ENCODE assay signal across 25 mouse cellular contexts in genomic region chr8:110897495-110897894, GRCm38 (mm10). TPM values are rescaled to one million over a fixed set of nuclear protein-coding genes. Genes with fewer than 3 reads are reported as not detected.
DNase-seq lines count a peak whose midpoint lies in the region; ATAC-seq and TF ChIP-seq lines count a peak whose summit lies in the region.
"Had no signal": no experiment of that assay in that cellular context is flagged by ENCODE, and none has a peak within 500 bp of the region (broad histone marks: within the 10 kb centered on the region; RNA-seq: fewer than 3 reads in every experiment).

No protein-coding gene starts in this region.

- no peak overlapping the region for H3K4me3 ChIP-seq in cerebellum, adult 2 months (replicated peaks; ENCODE audit: insufficient read depth, low read depth, low read length)
- no peak overlapping the region for H3K4me3 ChIP-seq in neural tube, embryonic 11.5 days (ENCODE audit: low read depth, low read length)
- no peak overlapping the region for H3K4me3 ChIP-seq in neural tube, embryonic 15.5 days (replicated peaks)
- H3K4me3 ChIP-seq in MEL (ENCODE audit: control insufficient read depth in 1 of 2, insufficient read depth in 1 of 2, low read depth in 2 of 2, low read length in 2 of 2) = no peak overlapping the region
- no peak overlapping the region for H3K4me3 ChIP-seq in forebrain, embryonic 13.5 days
- H3K4me3 ChIP-seq: embryonic facial prominence, embryonic 10.5 days; embryonic facial prominence, embryonic 13.5 days; erythroblast, embryonic 14.5 days; forebrain, embryonic 12.5 days; hindbrain, embryonic 12.5 days; hindbrain, embryonic 15.5 days had no signal

- no peak for DNase-seq in cerebellum, adult 2 months
- DNase-seq in cerebellum, postnatal 10 days = no peak
- peak; percentile 8 for DNase-seq in neural tube, embryonic 11.5 days (ENCODE audit: low spot score)
- no peak for DNase-seq in MEL (ENCODE audit: low read depth, low spot score)
- no peak for DNase-seq in adrenal gland, postnatal 25 days
- DNase-seq: adrenal gland, adult 2 months; adrenal gland, postnatal 14 days; B cell, adult 2 months; cerebellum, adult 8-10 months; cerebellum, postnatal 25 days; embryo, embryonic 11 days; gastrocnemius, postnatal 10 days; heart, adult 11 months had no signal

- ATAC-seq in neural tube, embryonic 11.5 days (ENCODE audit: insufficient read depth, low FRiP score, low TSS enrichment) = no peak
- no peak for ATAC-seq in neural tube, embryonic 15.5 days (ENCODE audit: low FRiP score)
- ATAC-seq in forebrain, embryonic 13.5 days = no peak
- ATAC-seq: forebrain, embryonic 16.5 days; intestine, postnatal 0 days had no signal

- no peak overlapping the region for H3K9ac ChIP-seq in neural tube, embryonic 11.5 days (ENCODE audit: low read length)
- H3K9ac ChIP-seq in neural tube, embryonic 15.5 days (replicated peaks) = no peak overlapping the region
- H3K9ac ChIP-seq in MEL (ENCODE audit: control insufficient read depth, low read depth, low read length, poor library complexity, severe bottlenecking) = no peak overlapping the region
- H3K9ac ChIP-seq in forebrain, embryonic 13.5 days = no peak overlapping the region
- H3K9ac ChIP-seq: embryonic facial prominence, embryonic 13.5 days; forebrain, embryonic 12.5 days; hindbrain, embryonic 12.5 days; hindbrain, embryonic 15.5 days had no signal

- no peaks in the 10 kb centered on the region for H3K36me3 ChIP-seq in neural tube, embryonic 11.5 days (ENCODE audit: control insufficient read depth, insufficient read depth, low read length)
- 0 out of 2 replicates have a peak, but pooled peaks cover 18% of the 10 kb centered on the region for H3K36me3 ChIP-seq in neural tube, embryonic 15.5 days
- H3K36me3 ChIP-seq in MEL (ENCODE audit: control insufficient read depth in 1 of 2, insufficient read depth in 2 of 2, low read length in 2 of 2) = peaks cover 0 to 6% of the 10 kb centered on the region in 2 experiments; a peak in 2 of 4 replicates
- peaks cover 33% of the 10 kb centered on the region for H3K36me3 ChIP-seq in forebrain, embryonic 13.5 days (ENCODE audit: poor library complexity, severe bottlenecking)

- H3K9me3 ChIP-seq in neural tube, embryonic 11.5 days (ENCODE audit: control insufficient read depth, low read length) = no peaks in the 10 kb centered on the region
- H3K9me3 ChIP-seq in neural tube, embryonic 15.5 days (replicated peaks) = no peaks in the 10 kb centered on the region
- H3K9me3 ChIP-seq in MEL (replicated peaks; ENCODE audit: insufficient read depth, low read length) = no peaks in the 10 kb centered on the region
- no peaks in the 10 kb centered on the region for H3K9me3 ChIP-seq in forebrain, embryonic 13.5 days (replicated peaks)
- H3K9me3 ChIP-seq: embryonic facial prominence, embryonic 10.5 days; embryonic facial prominence, embryonic 13.5 days; forebrain, embryonic 12.5 days; G1E; hindbrain, embryonic 12.5 days; hindbrain, embryonic 15.5 days had no signal

- H3K4me1 ChIP-seq in cerebellum, adult 2 months (ENCODE audit: control insufficient read depth, insufficient read depth, low read length) = peaks cover 9% of the 10 kb centered on the region
- no peaks in the 10 kb centered on the region for H3K4me1 ChIP-seq in neural tube, embryonic 11.5 days (ENCODE audit: control insufficient read depth, insufficient read depth, low read length)
- peaks cover 6% of the 10 kb centered on the region for H3K4me1 ChIP-seq in neural tube, embryonic 15.5 days
- H3K4me1 ChIP-seq in MEL (ENCODE audit: control insufficient read depth in 1 of 2, insufficient read depth in 2 of 2, low read length in 2 of 2) = peaks cover 3 to 7% of the 10 kb centered on the region in 2 experiments; a peak in 2 of 4 replicates
- peaks cover 8% of the 10 kb centered on the region for H3K4me1 ChIP-seq in forebrain, embryonic 13.5 days

- H3K27me3 ChIP-seq in cerebellum, adult 2 months (ENCODE audit: control insufficient read depth, insufficient read depth, low read length) = no peaks in the 10 kb centered on the region
- no peaks in the 10 kb centered on the region for H3K27me3 ChIP-seq in neural tube, embryonic 11.5 days (ENCODE audit: control insufficient read depth, insufficient read depth, low read length)
- no peaks in the 10 kb centered on the region for H3K27me3 ChIP-seq in neural tube, embryonic 15.5 days (replicated peaks)
- H3K27me3 ChIP-seq in MEL (ENCODE audit: control insufficient read depth in 1 of 2, insufficient read depth in 2 of 2, low read length in 2 of 2) = no peaks in the 10 kb centered on the region
- H3K27me3 ChIP-seq in forebrain, embryonic 13.5 days = no peaks in the 10 kb centered on the region
- H3K27me3 ChIP-seq: embryonic facial prominence, embryonic 13.5 days; forebrain, embryonic 12.5 days; hindbrain, embryonic 12.5 days; hindbrain, embryonic 15.5 days had no signal

- TF ChIP-seq EP300 in MEL (IDR thresholded peaks at IDR 0.05; ENCODE audit: low read depth in 1 of 2, low read length in 2 of 2) = no peak

- no peak overlapping the region for H3K4me2 ChIP-seq in neural tube, embryonic 11.5 days (ENCODE audit: low read depth)
- no peak overlapping the region for H3K4me2 ChIP-seq in neural tube, embryonic 15.5 days
- no peak overlapping the region for H3K4me2 ChIP-seq in forebrain, embryonic 13.5 days
- H3K4me2 ChIP-seq: embryonic facial prominence, embryonic 13.5 days; forebrain, embryonic 12.5 days; heart, embryonic 11.5 days; hindbrain, embryonic 12.5 days; hindbrain, embryonic 15.5 days had no signal

- no peak for TF ChIP-seq POLR2A in cerebellum, adult 2 months (IDR thresholded peaks at IDR 0.05; ENCODE audit: borderline replicate concordance, insufficient read depth, low read length)
- no peak for TF ChIP-seq POLR2A in MEL (IDR thresholded peaks at IDR 0.05; ENCODE audit: control insufficient read depth in 1 of 2, insufficient read depth in 1 of 2, low read depth in 1 of 2, low read length in 2 of 2, poor library complexity in 1 of 2)

- TF ChIP-seq RAD21 in MEL (IDR thresholded peaks at IDR 0.05; ENCODE audit: low read depth, low read length) = no peak; the same call in 1 of the 2 replicates

- TF ChIP-seq CTCF in cerebellum, adult 2 months (IDR thresholded peaks at IDR 0.05; ENCODE audit: borderline replicate concordance, insufficient read depth, low read depth, low read length) = 0 out of 2 replicates have a peak, but pooled peaks have one; percentile 9
- TF ChIP-seq CTCF in MEL (IDR thresholded peaks at IDR 0.05 in 2 of 3, conservative IDR thresholded peaks at IDR 0.05 in 1 of 3; ENCODE audit: control insufficient read depth in 1 of 3, insufficient read depth in 1 of 3, low read depth in 2 of 3, low read length in 3 of 3, poor library complexity in 1 of 3, severe bottlenecking in 1 of 3) = peak in 2 of 3 experiments; percentile 20 to 25; a peak in 3 of 6 replicates

- no peak overlapping the region for H3K27ac ChIP-seq in cerebellum, adult 2 months (ENCODE audit: insufficient read depth, low read length)
- no peak overlapping the region for H3K27ac ChIP-seq in neural tube, embryonic 11.5 days (ENCODE audit: low read depth, low read length)
- no peak overlapping the region for H3K27ac ChIP-seq in neural tube, embryonic 15.5 days (replicated peaks)
- H3K27ac ChIP-seq in MEL (ENCODE audit: control insufficient read depth, low read depth, low read length) = no peak overlapping the region
- H3K27ac ChIP-seq in forebrain, embryonic 13.5 days = no peak overlapping the region
- H3K27ac ChIP-seq: embryonic facial prominence, embryonic 10.5 days; embryonic facial prominence, embryonic 13.5 days; forebrain, embryonic 12.5 days; hindbrain, embryonic 12.5 days; hindbrain, embryonic 15.5 days had no signal

- 89% methylated on average over 6 of the region's 6 CpGs for WGBS in cerebellum, adult 2 months
- WGBS in neural tube, embryonic 11.5 days = 86% methylated on average over 6 of the region's 6 CpGs
- WGBS in neural tube, embryonic 15.5 days = 93% methylated on average over 6 of the region's 6 CpGs
- WGBS in forebrain, embryonic 13.5 days = 88% methylated on average over 6 of the region's 6 CpGs

- H3K79me2 ChIP-seq in MEL (ENCODE audit: control insufficient read depth, insufficient read depth, low read length, poor library complexity) = no peaks in the 10 kb centered on the region; the same call in 1 of the 2 replicates

RNA-seq across cellular contexts. Expression of gene Fuk, which starts 4.8 kb away (rescaled TPM):
- polyA plus RNA-seq in cerebellum, adult 2 months (2012; rRNA removed) = 27.1 and 31.0 TPM in 2 replicates
- 6.4 and 7.5 TPM in 2 replicates for polyA plus RNA-seq in neural tube, embryonic 11.5 days (2014; fragmentation: Nextera tagmentation; extraction: Ambion mirVana)
- 7.3 and 7.5 TPM in 2 replicates for polyA plus RNA-seq in neural tube, embryonic 15.5 days (2015; fragmentation: Nextera tagmentation; extraction: Ambion mirVana)
- 8.3 and 9.1 TPM in 2 replicates for total RNA-seq in MEL (2012; rRNA removed)
- polyA plus RNA-seq in MEL (2012; ENCODE audit: insufficient read depth in 1 of 2, insufficient read length in 2 of 2, low read depth in 1 of 2, low replicate concordance in 2 of 2, missing spikeins in 1 of 2) = 10 to 100 TPM in 1 of 2 experiments, not detected in 1; 10.6 TPM
- total RNA-seq in adrenal gland, postnatal 25 days (2021) = 10.5 and 12.0 TPM in 2 replicates
- polyA plus RNA-seq in forebrain, embryonic 13.5 days (2015; fragmentation: Nextera tagmentation; extraction: Ambion mirVana) = 8.8 and 10.3 TPM in 2 replicates

RNA-seq across cellular contexts. Expression of gene St3gal2, which starts 22.2 kb away (rescaled TPM):
- 81.1 and 88.6 TPM in 2 replicates for polyA plus RNA-seq in cerebellum, adult 2 months (2012; rRNA removed)
- 18.2 and 19.1 TPM in 2 replicates for polyA plus RNA-seq in neural tube, embryonic 11.5 days (2014; fragmentation: Nextera tagmentation; extraction: Ambion mirVana)
- polyA plus RNA-seq in neural tube, embryonic 15.5 days (2015; fragmentation: Nextera tagmentation; extraction: Ambion mirVana) = 23.1 and 24.4 TPM in 2 replicates
- 4.0 and 5.2 TPM in 2 replicates for total RNA-seq in MEL (2012; rRNA removed)
- polyA plus RNA-seq in MEL (2012; ENCODE audit: insufficient read depth in 1 of 2, insufficient read length in 2 of 2, low read depth in 1 of 2, low replicate concordance in 2 of 2, missing spikeins in 1 of 2) = 10 to 100 TPM in 1 of 2 experiments, not detected in 1; 18.0 TPM
- total RNA-seq in adrenal gland, postnatal 25 days (2021) = 18.3 and 20.4 TPM in 2 replicates
- polyA plus RNA-seq in forebrain, embryonic 13.5 days (2015; fragmentation: Nextera tagmentation; extraction: Ambion mirVana) = 17.1 and 18.1 TPM in 2 replicates

RNA-seq across cellular contexts. Expression of gene Sf3b3, which starts 50.9 kb away (rescaled TPM):
- 44.5 and 49.9 TPM in 2 replicates for polyA plus RNA-seq in cerebellum, adult 2 months (2012; rRNA removed)
- polyA plus RNA-seq in neural tube, embryonic 11.5 days (2014; fragmentation: Nextera tagmentation; extraction: Ambion mirVana) = 201 and 217 TPM in 2 replicates
- polyA plus RNA-seq in neural tube, embryonic 15.5 days (2015; fragmentation: Nextera tagmentation; extraction: Ambion mirVana) = 79.6 and 97.3 TPM in 2 replicates
- 150 and 170 TPM in 2 replicates for total RNA-seq in MEL (2012; rRNA removed)
- polyA plus RNA-seq in MEL (2012; ENCODE audit: insufficient read depth in 1 of 2, insufficient read length in 2 of 2, low read depth in 1 of 2, low replicate concordance in 2 of 2, missing spikeins in 1 of 2) = 100 to 1,000 TPM; 167 to 224 TPM
- 81.6 and 86.5 TPM in 2 replicates for total RNA-seq in adrenal gland, postnatal 25 days (2021)
- polyA plus RNA-seq in forebrain, embryonic 13.5 days (2015; fragmentation: Nextera tagmentation; extraction: Ambion mirVana) = 136 and 153 TPM in 2 replicates

RNA-seq across cellular contexts. Expression of gene Cog4, which starts 51.1 kb away (rescaled TPM):
- polyA plus RNA-seq in cerebellum, adult 2 months (2012; rRNA removed) = 56.5 and 60.2 TPM in 2 replicates
- 71.0 and 73.5 TPM in 2 replicates for polyA plus RNA-seq in neural tube, embryonic 11.5 days (2014; fragmentation: Nextera tagmentation; extraction: Ambion mirVana)
- polyA plus RNA-seq in neural tube, embryonic 15.5 days (2015; fragmentation: Nextera tagmentation; extraction: Ambion mirVana) = 74.1 and 78.9 TPM in 2 replicates
- total RNA-seq in MEL (2012; rRNA removed) = 31.7 and 32.1 TPM in 2 replicates
- polyA plus RNA-seq in MEL (2012; ENCODE audit: insufficient read depth in 1 of 2, insufficient read length in 2 of 2, low read depth in 1 of 2, low replicate concordance in 2 of 2, missing spikeins in 1 of 2) = 10 to 100 TPM in 1 of 2 experiments, not detected in 1; 35.3 TPM
- 75.8 and 100 TPM in 2 replicates for total RNA-seq in adrenal gland, postnatal 25 days (2021)
- polyA plus RNA-seq in forebrain, embryonic 13.5 days (2015; fragmentation: Nextera tagmentation; extraction: Ambion mirVana) = 61.4 and 62.1 TPM in 2 replicates
